Mouse (Mus musculus) olfactory bulb, adult 2 months (tissue): ENCODE results near the gene Trim9.

Source experiments
- CTCF ChIP-seq: fragments of 200-500 bp; IDR thresholded peaks from 2 replicates; pipeline ENCODE4 v1.5.1; 2012; ENCODE audit warnings: low read depth, mild to moderate bottlenecking, low read length, moderate library complexity; ENCODE audit not compliant: insufficient read depth
- POLR2A ChIP-seq: fragments of 200-500 bp; IDR thresholded peaks from 2 replicates; pipeline ENCODE4 v1.6.1; 2012; ENCODE audit warnings: mild to moderate bottlenecking, low read depth, low read length, moderate library complexity; ENCODE audit not compliant: insufficient read depth

DNA sequence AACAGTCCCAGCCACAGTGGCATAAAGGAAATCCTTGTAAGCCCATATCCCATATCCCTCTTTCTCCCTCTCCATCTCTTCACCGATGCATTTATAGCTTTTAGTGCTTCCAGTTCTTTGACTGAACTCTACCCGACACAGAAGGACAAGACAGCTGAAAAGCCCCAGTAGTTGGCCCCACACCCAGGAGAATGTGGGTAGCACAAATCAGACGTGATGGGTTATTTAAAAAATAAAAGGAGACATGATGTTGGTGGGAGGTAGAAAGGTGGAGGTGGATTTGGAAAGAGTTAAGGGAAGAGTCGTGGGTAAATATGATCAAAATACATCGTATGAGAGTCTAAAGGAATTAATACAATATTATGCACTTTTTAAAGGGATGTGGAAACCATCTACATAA lies 40.4 kb downstream of the Trim9 start:
- TF ChIP-seq CTCF (no peak), POLR2A (no peak)
